Mouse (Mus musculus): Measurements from ENCODE around the gene Nrbp1.

- TF ChIP-seq GATA1 (IDR thresholded peaks at IDR 0.05; ENCODE audit: borderline replicate concordance, low read length) (no peak), FLI1 (IDR thresholded peaks at IDR 0.05; ENCODE audit: low read length) (no peak)
These were observed 14.0 kb upstream of the Nrbp1 start for GRCm38 (mm10) chr5:31226641-31227040.
